Mouse (Mus musculus) C2C12 (cell line): Measurements from ENCODE around the gene Nkx2-4. TPM values are rescaled to one million over a fixed set of nuclear protein-coding genes. Genes with fewer than 3 reads are reported as not detected.

Experiments
- H3K27me3 ChIP-seq: one replicate; pipeline ENCODE4 v1.6.1; 2011; ENCODE audit not compliant: control insufficient read depth, insufficient read depth, insufficient read length
- H3K36me3 ChIP-seq: one replicate; pipeline ENCODE4 v1.6.1; 2011; ENCODE audit not compliant: control insufficient read depth, insufficient read depth
- H3K4me3 ChIP-seq: one replicate; pipeline ENCODE4 v1.5.1; 2011; ENCODE audit warnings: mild to moderate bottlenecking, control low read depth; ENCODE audit not compliant: poor library complexity, insufficient read depth, severe bottlenecking
- H3K79me2 ChIP-seq: one replicate; pipeline ENCODE4 v1.6.1; 2011; ENCODE audit not compliant: control insufficient read depth, insufficient read depth
- H3K79me3 ChIP-seq: one replicate; pipeline ENCODE4 v1.6.1; 2011; ENCODE audit warnings: low read depth, control low read depth
- H3ac ChIP-seq: one replicate; pipeline ENCODE3; 2011; ENCODE audit warnings: low read depth; ENCODE audit not compliant: control insufficient read depth, insufficient read length
- CEBPB ChIP-seq: IDR thresholded peaks from one replicate; pipeline ENCODE4 v1.6.1; 2011; ENCODE audit warnings: low read depth, mild to moderate bottlenecking, control low read depth, moderate library complexity
- CTCF ChIP-seq: IDR thresholded peaks from one replicate; pipeline ENCODE4 v1.5.1; 2011; ENCODE audit not compliant: control insufficient read depth, insufficient read depth, insufficient read length
- FOSL1 ChIP-seq: IDR thresholded peaks from one replicate; pipeline ENCODE4 v1.8.0; 2011; ENCODE audit warnings: mild to moderate bottlenecking, low read length; ENCODE audit not compliant: poor library complexity, insufficient read depth, severe bottlenecking
- MAX ChIP-seq: IDR thresholded peaks from one replicate; pipeline ENCODE4 v1.6.1; 2011; ENCODE audit warnings: mild to moderate bottlenecking, control low read depth
- MYOD1 ChIP-seq: IDR thresholded peaks from one replicate; pipeline ENCODE4 v1.6.1; 2011; ENCODE audit warnings: low read depth; ENCODE audit not compliant: control insufficient read depth, insufficient read length
- MYOG ChIP-seq: IDR thresholded peaks from one replicate; pipeline ENCODE4 v1.6.1; 2011; ENCODE audit not compliant: control insufficient read depth, insufficient read length; ENCODE audit errors: extremely low read depth
- USF1 ChIP-seq: IDR thresholded peaks from one replicate; pipeline ENCODE4 v1.6.1; 2011; ENCODE audit warnings: low read depth, mild to moderate bottlenecking, control low read depth, moderate library complexity
- polyA plus RNA-seq: library from polyadenylated mRNA; unstranded; fragments of >200 nt; fragmentation: generic; extraction: Trizol; gene quantifications from one replicate; pipeline ENCODE4 v1.2.1, GENCODE M21; 2012; ENCODE audit warnings: missing spikeins

Nkx2-4 gene
- polyA plus RNA-seq, 1 experiment = not detected

GRCm38 (mm10) chr2:147084366-147085071, 726 bp downstream of the Nkx2-4 start:
- H3K4me3 ChIP-seq = no peak overlapping the region
- no peak overlapping the region for H3ac ChIP-seq
- no peak for TF ChIP-seq MYOG
- no peak for TF ChIP-seq USF1
- TF ChIP-seq MYOD1 = no peak
- no peak for TF ChIP-seq FOSL1
- TF ChIP-seq CTCF = no peak
- H3K79me3 ChIP-seq = no peaks in the 10 kb centered on the region
- H3K36me3 ChIP-seq = no peaks in the 10 kb centered on the region
- H3K79me2 ChIP-seq = no peaks in the 10 kb centered on the region
- H3K27me3 ChIP-seq = no peaks in the 10 kb centered on the region

- Histone ChIP-seq H3K79me3 (no peaks in the 10 kb centered on the region), H3ac (no peak overlapping the region), H3K79me2 (no peaks in the 10 kb centered on the region), H3K4me3 (no peak overlapping the region), H3K27me3 (no peaks in the 10 kb centered on the region), H3K36me3 (peaks cover 3% of the 10 kb centered on the region)
- TF ChIP-seq FOSL1 = no peak
Observed at GRCm38 (mm10) chr2:147083471-147084365, 1.5 kb downstream of the Nkx2-4 start.

- Histone ChIP-seq H3K27me3 (no peaks in the 10 kb centered on the region), H3ac (no peak overlapping the region), H3K79me2 (no peaks in the 10 kb centered on the region), H3K36me3 (peaks cover 17% of the 10 kb centered on the region), H3K4me3 (no peak overlapping the region), H3K79me3 (no peaks in the 10 kb centered on the region)
- TF ChIP-seq MAX (no peak), MYOD1 (no peak), CEBPB (no peak), MYOG (no peak), USF1 (no peak), FOSL1 (no peak), CTCF (no peak)
Observed at GRCm38 (mm10) chr2:147082391-147082790, 2.9 kb downstream of the Nkx2-4 start.

GRCm38 (mm10) chr2:147074399-147074798, 10.8 kb downstream of the Nkx2-4 start:
- H3K36me3 ChIP-seq = peaks cover 81% of the 10 kb centered on the region
- TF ChIP-seq FOSL1 (no peak), USF1 (no peak), MYOD1 (no peak), MYOG (no peak), CEBPB (no peak), CTCF (no peak), MAX (no peak)

GRCm38 (mm10) chr2:147073962-147074361, 11.3 kb downstream of the Nkx2-4 start:
- Histone ChIP-seq H3ac (no peak overlapping the region), H3K79me2 (no peaks in the 10 kb centered on the region), H3K4me3 (no peak overlapping the region), H3K36me3 (peaks cover 85% of the 10 kb centered on the region), H3K27me3 (no peaks in the 10 kb centered on the region), H3K79me3 (no peaks in the 10 kb centered on the region)
- TF ChIP-seq FOSL1 = no peak
- TF ChIP-seq USF1 = no peak

More at GRCm38 (mm10) chr2:147074399-147074798, 10.8 kb downstream of the Nkx2-4 start:
- H3K4me3 ChIP-seq = no peak overlapping the region
- no peak overlapping the region for H3ac ChIP-seq
- no peaks in the 10 kb centered on the region for H3K79me2 ChIP-seq
- H3K27me3 ChIP-seq = no peaks in the 10 kb centered on the region
- H3K79me3 ChIP-seq = no peaks in the 10 kb centered on the region

- Histone ChIP-seq H3K4me3 (no peak overlapping the region), H3K27me3 (no peaks in the 10 kb centered on the region), H3K79me2 (no peaks in the 10 kb centered on the region), H3ac (no peak overlapping the region), H3K36me3 (peaks cover 81% of the 10 kb centered on the region), H3K79me3 (no peaks in the 10 kb centered on the region)
- TF ChIP-seq USF1 = no peak
- no peak for TF ChIP-seq FOSL1
- no peak for TF ChIP-seq MYOG
- no peak for TF ChIP-seq CEBPB
- TF ChIP-seq MYOD1 = no peak
- TF ChIP-seq CTCF = no peak
- no peak for TF ChIP-seq MAX
Observed at GRCm38 (mm10) chr2:147070305-147070704, 14.9 kb downstream of the Nkx2-4 start.
